Mouse (Mus musculus) CH12.LX (cell line): ENCODE results near the gene 1700012B07Rik. TPM values are rescaled to one million over a fixed set of nuclear protein-coding genes. Genes with fewer than 3 reads are reported as not detected.

Experiments used
- DNase-seq: peaks from one replicate; pipeline ENCODE4 v3.0.0-alpha.2; 2013; ENCODE audit errors: extremely low read depth
- H3K27ac ChIP-seq: 2 replicates; pipeline ENCODE4 v1.5.1; 2012; ENCODE audit warnings: low read depth, mild to moderate bottlenecking, control low read depth, moderate library complexity; ENCODE audit not compliant: insufficient read depth
- H3K27me3 ChIP-seq: replicated peaks from 2 replicates; pipeline ENCODE3; 2012; ENCODE audit warnings: inconsistent platforms
- H3K36me3 ChIP-seq, 2 experiments: replicated peaks in 1 of 2; 2 replicates each; pipeline versions ENCODE3 to v1.6.1; 2012; ENCODE audit warnings: inconsistent platforms in 1 of 2, low read length in 1 of 2, mild to moderate bottlenecking in 1 of 2, mixed read lengths in 1 of 2, moderate library complexity in 1 of 2; ENCODE audit not compliant: control insufficient read depth in 1 of 2, insufficient read depth in 1 of 2
- H3K4me1 ChIP-seq, 2 experiments: 2 replicates each; pipeline ENCODE4 v1.6.1; 2012; ENCODE audit warnings: inconsistent platforms in 1 of 2, moderate library complexity in 1 of 2; ENCODE audit not compliant: insufficient read depth in 2 of 2, control insufficient read depth in 1 of 2
- H3K4me2 ChIP-seq: 2 replicates; pipeline ENCODE4 v1.6.1; 2012; ENCODE audit warnings: low read depth, mild to moderate bottlenecking, control low read depth; ENCODE audit not compliant: poor library complexity, insufficient read depth, severe bottlenecking
- H3K4me3 ChIP-seq, 3 experiments: fragments of 150-350 bp in 1 of 3; sonication (generic) in 1 of 3; replicated peaks in 1 of 3; 2 replicates each; pipeline versions ENCODE3 to v1.5.1; 2011 to 2012; ENCODE audit warnings: low read depth in 2 of 3, low read length in 2 of 3, mild to moderate bottlenecking in 2 of 3, moderate library complexity in 2 of 3, control low read depth in 1 of 3, improper control_type of control experiment in 1 of 3, inconsistent platforms in 1 of 3, mixed read lengths in 1 of 3; ENCODE audit not compliant: poor library complexity in 1 of 3
- H3K79me2 ChIP-seq: replicated peaks from 2 replicates; pipeline ENCODE4 v1.6.1; 2012; ENCODE audit warnings: mild to moderate bottlenecking, moderate library complexity; ENCODE audit not compliant: control insufficient read depth, poor library complexity, insufficient read depth, severe bottlenecking; ENCODE audit errors: extremely low read depth
- H3K9ac ChIP-seq: 2 replicates; pipeline ENCODE4 v1.6.1; 2012; ENCODE audit warnings: low read depth, mild to moderate bottlenecking, control low read depth, moderate library complexity; ENCODE audit not compliant: insufficient read depth
- H3K9me3 ChIP-seq: replicated peaks from 2 replicates; pipeline ENCODE3; 2012; ENCODE audit warnings: low read length, inconsistent platforms, mixed read lengths
- CHD2 ChIP-seq: IDR thresholded peaks from 2 replicates; pipeline ENCODE4 v1.6.1; 2011; ENCODE audit warnings: low read length, improper control_type of control experiment
- CTCF ChIP-seq, 2 experiments: IDR thresholded peaks in 1 of 2; conservative IDR thresholded peaks in 1 of 2; 2 replicates each; pipeline ENCODE4 v1.5.1; 2011 to 2012; ENCODE audit warnings: low read depth in 2 of 2, low read length in 2 of 2, improper control_type of control experiment in 1 of 2, inconsistent platforms in 1 of 2, mild to moderate bottlenecking in 1 of 2, moderate library complexity in 1 of 2
- E2F4 ChIP-seq: IDR thresholded peaks from 2 replicates; pipeline ENCODE4 v1.6.1; 2011; ENCODE audit warnings: low read depth, low read length, improper control_type of control experiment; ENCODE audit not compliant: insufficient replicate concordance
- ELF1 ChIP-seq: IDR thresholded peaks from 2 replicates; pipeline ENCODE4 v1.6.1; 2014; ENCODE audit warnings: low read depth, mild to moderate bottlenecking, inconsistent platforms, low read length, improper control_type of control experiment
- ETS1 ChIP-seq: conservative IDR thresholded peaks from 2 replicates; pipeline ENCODE4 v1.6.1; 2012; ENCODE audit warnings: low read depth, mild to moderate bottlenecking, inconsistent platforms, low read length, improper control_type of control experiment, moderate library complexity
- GABPA ChIP-seq: IDR thresholded peaks from 2 replicates; pipeline ENCODE4 v1.6.1; 2012; ENCODE audit warnings: low read depth, low read length, improper control_type of control experiment, inconsistent platforms; ENCODE audit not compliant: insufficient replicate concordance
- HCFC1 ChIP-seq: IDR thresholded peaks from 2 replicates; pipeline ENCODE4 v1.6.1; 2012; ENCODE audit warnings: low read depth, mild to moderate bottlenecking, inconsistent platforms, low read length, improper control_type of control experiment
- IRF4 ChIP-seq: IDR thresholded peaks from 2 replicates; pipeline ENCODE4 v1.6.1; 2014; ENCODE audit warnings: low read depth, mild to moderate bottlenecking, inconsistent platforms, low read length, improper control_type of control experiment
- KAT2A ChIP-seq: IDR thresholded peaks from 2 replicates; pipeline ENCODE4 v1.6.1; 2012; ENCODE audit warnings: low read length, improper control_type of control experiment, inconsistent platforms; ENCODE audit not compliant: insufficient replicate concordance
- MAX ChIP-seq: IDR thresholded peaks from 2 replicates; pipeline ENCODE4 v1.6.1; 2011; ENCODE audit warnings: low read length, improper control_type of control experiment
- MYC ChIP-seq: IDR thresholded peaks from 2 replicates; pipeline ENCODE4 v1.6.1; 2011; ENCODE audit warnings: low read depth, mild to moderate bottlenecking, improper control_type of control experiment, low read length
- NELFE ChIP-seq: IDR thresholded peaks from 2 replicates; pipeline ENCODE4 v1.6.1; 2011; ENCODE audit warnings: low read depth, low read length, improper control_type of control experiment
- NRF1 ChIP-seq: IDR thresholded peaks from 2 replicates; pipeline ENCODE4 v1.6.1; 2014; ENCODE audit warnings: low read depth, mild to moderate bottlenecking, inconsistent platforms, low read length, improper control_type of control experiment, moderate library complexity
- POLR2A ChIP-seq: IDR thresholded peaks from 2 replicates; pipeline ENCODE4 v1.6.1; 2011; ENCODE audit warnings: low read depth, mild to moderate bottlenecking, improper control_type of control experiment, low read length
- POLR2AphosphoS2 ChIP-seq: IDR thresholded peaks from 2 replicates; pipeline ENCODE4 v1.6.1; 2011; ENCODE audit warnings: low read depth, low read length, improper control_type of control experiment
- RAD21 ChIP-seq: IDR thresholded peaks from 2 replicates; pipeline ENCODE4 v1.6.1; 2011; ENCODE audit warnings: low read depth, mild to moderate bottlenecking, low read length, improper control_type of control experiment, moderate library complexity
- RCOR1 ChIP-seq: conservative IDR thresholded peaks from 2 replicates; pipeline ENCODE4 v1.6.1; 2012; ENCODE audit warnings: low read depth, mild to moderate bottlenecking, inconsistent platforms, low read length, improper control_type of control experiment
- SIN3A ChIP-seq: IDR thresholded peaks from 2 replicates; pipeline ENCODE4 v1.6.1; 2012; ENCODE audit warnings: low read length, improper control_type of control experiment, inconsistent platforms
- TBP ChIP-seq: conservative IDR thresholded peaks from 2 replicates; pipeline ENCODE4 v1.6.1; 2011; ENCODE audit warnings: low read depth, low read length, improper control_type of control experiment
- TCF12 ChIP-seq: IDR thresholded peaks from 2 replicates; pipeline ENCODE4 v1.6.1; 2014; ENCODE audit warnings: low read depth, mild to moderate bottlenecking, inconsistent platforms, low read length, improper control_type of control experiment
- UBTF ChIP-seq: IDR thresholded peaks from 2 replicates; pipeline ENCODE4 v1.6.1; 2012; ENCODE audit warnings: low read depth, mild to moderate bottlenecking, inconsistent platforms, low read length, improper control_type of control experiment, moderate library complexity
- USF2 ChIP-seq: conservative IDR thresholded peaks from 2 replicates; pipeline ENCODE4 v1.6.1; 2011; ENCODE audit warnings: low read depth, low read length, improper control_type of control experiment
- ZC3H11A ChIP-seq: IDR thresholded peaks from 2 replicates; pipeline ENCODE4 v1.6.1; 2012; ENCODE audit warnings: low read depth, mild to moderate bottlenecking, inconsistent platforms, low read length, improper control_type of control experiment
- ZKSCAN1 ChIP-seq: IDR thresholded peaks from 2 replicates; pipeline ENCODE4 v1.6.1; 2012; ENCODE audit warnings: low read depth, inconsistent platforms, low read length, improper control_type of control experiment, borderline replicate concordance
- ZMIZ1 ChIP-seq: IDR thresholded peaks from 2 replicates; pipeline ENCODE4 v1.6.1; 2012; ENCODE audit warnings: low read depth, mild to moderate bottlenecking, inconsistent platforms, low read length, improper control_type of control experiment
- dilution Hi-C: fragments of 300-500 bp; cut with MboI; formaldehyde crosslinking; loops from 2 replicates; pipeline ENCODE4 v1.14.3; 2020; ENCODE audit warnings: low sequenced_read_pairs; ENCODE audit not compliant: extremely low pct_unique_long_range_greater_than_20kb, extremely low pct_ligation_motif_present
- in situ Hi-C: fragments of 300-500 bp; cut with MboI; formaldehyde crosslinking; loops from 3 replicates; pipeline ENCODE4 v1.14.3; 2019; ENCODE audit warnings: low sequenced_read_pairs, low pct_ligation_motif_present, low pct_unique_long_range_greater_than_20kb, mixed read lengths
- polyA plus RNA-seq: library from polyadenylated mRNA; unstranded; fragments of >175 nt; gene quantifications from 2 replicates; pipeline ENCODE4 v1.2.1, GENCODE M21; 2012; ENCODE audit warnings: low read depth; ENCODE audit not compliant: insufficient read length
- total RNA-seq, 2 experiments: library from RNA; depleted of rRNA; stranded (reverse); fragments of 300-350 nt in 1 of 2; fragments of >200 nt in 1 of 2; gene quantifications; 2 replicates each; pipeline ENCODE4 v1.2.3; 2012 to 2014

1700012B07Rik gene
- total and polyA plus RNA-seq, 3 experiments, result 0.29 TPM; not detected in 2

DNA sequence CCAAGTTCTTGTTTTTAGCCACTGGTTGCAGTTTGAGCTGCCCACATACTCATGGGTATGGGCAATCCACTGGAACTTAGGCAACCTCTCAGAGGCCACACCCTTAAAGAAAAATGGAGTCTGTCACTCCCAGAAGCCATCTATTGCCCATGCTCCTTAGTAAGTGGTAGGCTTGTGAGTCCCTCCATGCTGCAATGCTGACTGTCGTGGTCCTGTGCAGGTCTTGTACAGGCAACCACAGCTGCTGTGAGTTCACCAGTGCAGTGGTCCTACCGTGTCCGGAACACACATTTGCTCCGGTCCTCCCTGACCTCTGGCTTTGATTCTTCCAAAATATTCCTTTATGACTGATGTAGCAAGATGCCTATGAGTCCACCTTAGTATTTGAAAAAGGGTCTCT lies 31.6 kb upstream of the 1700012B07Rik start:
- H3K9ac ChIP-seq, result peak overlapping the region; percentile 28; the same call in 1 of the 2 replicates
- in situ Hi-C loops, result loop anchor here (5.0 to 25.0 kb wide), 3 partner anchors 187 to 597 kb away; no protein-coding TSS in a partner anchor
- peak overlapping the region in 2 of 3 experiments; percentile 28 to 40 for H3K4me3 ChIP-seq
- TF ChIP-seq CTCF (conservative IDR thresholded peaks at IDR 0.05 in 1 of 2, IDR thresholded peaks at IDR 0.05 in 1 of 2; ENCODE audit: low read depth in 2 of 2, low read length in 2 of 2) (no peak), MYC (0 out of 2 replicates have a peak, but pooled peaks have one; percentile 0), KAT2A (no peak), ETS1 (no peak), IRF4 (no peak), GABPA (no peak), POLR2A (no peak), E2F4 (no peak)
- peak overlapping the region; percentile 89 for H3K27ac ChIP-seq
- peak overlapping the region; percentile 53 for H3K4me2 ChIP-seq
- dilution Hi-C loops, result no loop called here
- H3K9me3 ChIP-seq, result peaks cover 4% of the 10 kb centered on the region
- no peaks in the 10 kb centered on the region for H3K27me3 ChIP-seq
- H3K36me3 ChIP-seq, result no peaks in the 10 kb centered on the region
- H3K4me1 ChIP-seq, result peaks cover 8 to 25% of the 10 kb centered on the region in 2 experiments
- DNase-seq, result peak; percentile 34
- H3K79me2 ChIP-seq, result no peaks in the 10 kb centered on the region

DNA sequence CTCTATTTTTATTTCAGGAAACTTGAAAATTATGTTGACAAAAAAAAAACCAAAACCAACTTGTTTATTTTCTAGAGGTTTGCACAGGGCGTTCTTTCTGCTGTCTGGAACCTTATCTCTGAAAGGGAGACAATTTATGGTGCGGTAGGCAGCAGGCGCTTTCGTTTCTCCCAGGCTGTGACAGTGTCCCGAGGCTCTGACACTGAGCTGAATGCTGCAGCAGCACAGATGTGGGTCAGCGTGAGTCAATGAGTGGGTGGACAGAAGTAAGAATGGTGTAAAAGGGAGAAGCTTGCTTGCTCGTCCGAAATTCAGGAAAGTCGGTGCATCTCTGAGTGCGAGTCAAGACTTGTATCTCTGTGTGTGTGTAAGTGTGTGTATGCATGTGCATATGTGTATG lies 29.2 kb upstream of the 1700012B07Rik start:
- H3K79me2 ChIP-seq, result no peaks in the 10 kb centered on the region
- dilution Hi-C loops, result no loop called here
- no peaks in the 10 kb centered on the region for H3K36me3 ChIP-seq
- DNase-seq, result no peak
- H3K27ac ChIP-seq, result no peak overlapping the region
- no peak for TF ChIP-seq KAT2A
- TF ChIP-seq RAD21, result no peak
- TF ChIP-seq USF2, result no peak
- TF ChIP-seq TCF12, result no peak
- TF ChIP-seq ZC3H11A, result no peak
- no peak for TF ChIP-seq POLR2AphosphoS2
- TF ChIP-seq POLR2A, result no peak
- no peak for TF ChIP-seq ETS1
- TF ChIP-seq, all 38 proteins: peak for 0
- Histone ChIP-seq H3K4me1 (peaks cover 11 to 30% of the 10 kb centered on the region in 2 experiments), H3K9me3 (no peaks in the 10 kb centered on the region), H3K4me2 (no peak overlapping the region), H3K27me3 (no peaks in the 10 kb centered on the region), H3K4me3 (no peak overlapping the region), H3K9ac (no peak overlapping the region)
- in situ Hi-C loops, result loop anchor here (5.0 to 25.0 kb wide), 3 partner anchors 185 to 595 kb away; no protein-coding TSS in a partner anchor

DNA sequence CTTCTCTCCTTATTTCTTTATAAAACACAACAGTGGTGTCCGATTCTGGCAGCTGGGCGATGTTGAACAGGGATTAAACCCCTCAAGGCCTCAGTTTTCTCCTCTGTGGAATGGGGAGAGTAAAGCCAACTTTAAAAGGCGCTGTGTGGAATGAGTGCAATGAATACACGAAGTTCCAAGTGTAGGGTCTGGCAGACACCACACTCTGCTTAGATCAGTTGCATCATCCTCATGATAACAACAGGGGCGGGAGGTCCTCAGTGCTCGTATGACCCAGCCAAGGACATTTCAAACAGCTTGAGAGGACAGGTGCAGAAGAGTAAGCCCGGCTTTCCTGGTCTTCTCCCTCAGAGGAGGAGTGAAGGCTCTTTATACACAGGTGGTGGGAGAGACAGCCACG lies 26.2 kb upstream of the 1700012B07Rik start:
- H3K4me3 ChIP-seq, result no peak overlapping the region
- H3K9ac ChIP-seq, result no peak overlapping the region
- no peak overlapping the region for H3K27ac ChIP-seq
- no peaks in the 10 kb centered on the region for H3K27me3 ChIP-seq
- H3K36me3 ChIP-seq, result no peaks in the 10 kb centered on the region
- no peak for DNase-seq
- dilution Hi-C loops (no loop called here), in situ Hi-C loops (loop anchor here (10.0 to 25.0 kb wide), 2 partner anchors 409 to 592 kb away; no protein-coding TSS in a partner anchor)
- TF ChIP-seq HCFC1 (no peak), SIN3A (no peak), ZMIZ1 (no peak), TBP (no peak), E2F4 (no peak), ETS1 (no peak), USF2 (no peak), RCOR1 (no peak), MYC (no peak), ELF1 (no peak), ZC3H11A (no peak), ZKSCAN1 (no peak), MAX (no peak), UBTF (no peak), NELFE (no peak), CHD2 (no peak), NRF1 (no peak)
- H3K4me1 ChIP-seq, result peaks cover 5 to 9% of the 10 kb centered on the region in 2 experiments; a peak in 3 of 4 replicates
- no peaks in the 10 kb centered on the region for H3K79me2 ChIP-seq
- no peaks in the 10 kb centered on the region for H3K9me3 ChIP-seq
- no peak overlapping the region for H3K4me2 ChIP-seq
